Comparison of ENCODE assay signal across 9 mouse cellular contexts in the genomic region with DNA sequence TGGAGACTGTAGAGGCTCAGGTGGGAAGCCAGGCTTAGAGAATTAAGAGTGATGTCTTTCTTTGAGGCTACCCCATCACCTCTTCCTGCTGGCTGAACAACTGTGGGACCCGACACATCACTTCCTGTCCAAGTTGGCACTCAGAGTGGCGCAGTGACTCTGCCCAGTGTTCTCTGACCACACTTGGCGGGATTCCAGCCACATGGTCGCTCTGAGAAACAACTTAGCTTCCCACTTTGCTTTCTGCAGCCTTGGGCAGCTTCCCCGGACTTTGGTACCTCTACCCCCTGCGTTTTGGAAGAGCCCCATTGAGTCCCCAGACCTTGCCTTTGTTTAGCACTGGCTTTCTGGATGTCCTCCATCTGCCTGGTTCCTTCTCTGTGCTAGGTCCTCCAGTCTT. TPM values are rescaled to one million over a fixed set of nuclear protein-coding genes. Genes with fewer than 3 reads are reported as not detected.
DNase-seq lines count a peak whose midpoint lies in the region; TF ChIP-seq lines count a peak whose summit lies in the region.
"Had no signal": no experiment of that assay in that cellular context is flagged by ENCODE, and none has a peak within 500 bp of the region (broad histone marks: within the 10 kb centered on the region; RNA-seq: fewer than 3 reads in every experiment).

No protein-coding gene starts in this region.

- no peak overlapping the region for H3K27ac ChIP-seq in cerebellum, adult 2 months (ENCODE audit: insufficient read depth, low read length)
- H3K27ac ChIP-seq in limb, embryonic 10.5 days, result no peak overlapping the region
- H3K27ac ChIP-seq: stomach, embryonic 15.5 days had no signal

- 0 out of 2 replicates have a peak, but pooled peaks cover 2% of the 10 kb centered on the region for H3K4me1 ChIP-seq in cerebellum, adult 2 months (ENCODE audit: control insufficient read depth, insufficient read depth, low read length)
- H3K4me1 ChIP-seq in limb, embryonic 10.5 days, result peaks cover 32% of the 10 kb centered on the region

- no peak overlapping the region for H3K4me3 ChIP-seq in cerebellum, adult 2 months (replicated peaks; ENCODE audit: insufficient read depth, low read depth, low read length)
- H3K4me3 ChIP-seq in limb, embryonic 10.5 days, result no peak overlapping the region
- H3K4me3 ChIP-seq: stomach, embryonic 15.5 days had no signal

- 7% methylated on average over 6 of the region's 6 CpGs for WGBS in cerebellum, adult 2 months
- WGBS in limb, embryonic 10.5 days, result 91% methylated on average over 6 of the region's 6 CpGs

- no peaks in the 10 kb centered on the region for H3K27me3 ChIP-seq in cerebellum, adult 2 months (ENCODE audit: control insufficient read depth, insufficient read depth, low read length)
- no peaks in the 10 kb centered on the region for H3K27me3 ChIP-seq in limb, embryonic 10.5 days (ENCODE audit: low read depth, poor library complexity, severe bottlenecking)
- H3K27me3 ChIP-seq: stomach, embryonic 15.5 days had no signal

- TF ChIP-seq CTCF in cerebellum, adult 2 months (IDR thresholded peaks at IDR 0.05; ENCODE audit: borderline replicate concordance, insufficient read depth, low read depth, low read length), result no peak

- H3K36me3 ChIP-seq in limb, embryonic 10.5 days, result no peaks in the 10 kb centered on the region
- H3K36me3 ChIP-seq: stomach, embryonic 15.5 days had no signal

- intact Hi-C loops in heart, postnatal 14 days (cut with DNase I), result no loop called here
- intact Hi-C loops in left cerebral cortex, postnatal 10 days (cut with DNase I), result no loop called here

- no peaks in the 10 kb centered on the region for H3K9me3 ChIP-seq in limb, embryonic 10.5 days (replicated peaks)
- H3K9me3 ChIP-seq: stomach, embryonic 15.5 days had no signal

- DNase-seq in layer of hippocampus, adult 11-12 months (ENCODE audit: low spot score), result peak; percentile 69
- no peak for DNase-seq in layer of hippocampus, adult 9-10 months (ENCODE audit: low spot score)
- peak; percentile 41 to 58 for DNase-seq in cerebellum, adult 2 months
- DNase-seq in heart, postnatal 14 days, result peak; percentile 62 to 76
- DNase-seq in left cerebral cortex, postnatal 10 days (ENCODE audit: extremely low spot score in 1 of 2, low spot score in 2 of 2), result peak; percentile 74 to 77
- DNase-seq in testis, postnatal 14 days (ENCODE audit: low spot score), result peak; percentile 41
- no peak for DNase-seq in limb, embryonic 10.5 days (ENCODE audit: low spot score)
- DNase-seq in spleen, adult 12 weeks (ENCODE audit: low spot score), result no peak

- no peak for TF ChIP-seq POLR2A in cerebellum, adult 2 months (IDR thresholded peaks at IDR 0.05; ENCODE audit: borderline replicate concordance, insufficient read depth, low read length)

RNA-seq across cellular contexts. Expression of a gene that starts 31.8 kb away (rescaled TPM):
- polyA plus RNA-seq in cerebellum, adult 2 months (2012; rRNA removed), result 11.5 and 12.0 TPM in 2 replicates
- 10 to 100 TPM; 35.2 to 38.2 TPM for total RNA-seq in heart, postnatal 14 days (2021)
- 10 to 100 TPM; 18.9 to 22.0 TPM for total RNA-seq in left cerebral cortex, postnatal 10 days (2021)
- 16.9 and 33.7 TPM in 2 replicates for polyA plus RNA-seq in limb, embryonic 10.5 days (2016; fragmentation: Nextera tagmentation; extraction: Ambion mirVana)

Comparison
In these comparisons a context has a peak if more than half of its experiments do, and no peak if none do; other contexts are left out.
1. DNase-seq: peak in layer of hippocampus, adult 11-12 months (single experiment), cerebellum, adult 2 months (2 of 2), heart, postnatal 14 days (2 of 2), left cerebral cortex, postnatal 10 days (2 of 2) and testis, postnatal 14 days (single experiment); none in layer of hippocampus, adult 9-10 months (single experiment), limb, embryonic 10.5 days (single experiment) and spleen, adult 12 weeks (single experiment).